Mouse (Mus musculus) limb, embryonic 11.5 days (tissue): Measurements from ENCODE around the gene Atxn7l1. TPM values are rescaled to one million over a fixed set of nuclear protein-coding genes. Genes with fewer than 3 reads are reported as not detected.

Experiments used
- ATAC-seq: fragments of 200-750 bp; cut with Nextera tagmentation; 2 replicates; pipeline ENCODE4 v1.8.0; 2017; ENCODE audit warnings: low read depth; ENCODE audit not compliant: insufficient number of reproducible peaks, low FRiP score, low TSS enrichment
- DNase-seq: peaks from one replicate; pipeline ENCODE4 v3.0.0-alpha.2; 2015; ENCODE audit warnings: low spot score
- H3K27ac ChIP-seq: fragments of 300-500 bp; sonication (generic); replicated peaks from 2 replicates; pipeline ENCODE4 v1.5.1; 2014; ENCODE audit warnings: low read depth, mild to moderate bottlenecking, low read length
- H3K27me3 ChIP-seq: fragments of 300-500 bp; sonication (generic); 2 replicates; pipeline ENCODE4 v1.6.1; 2014; ENCODE audit warnings: mild to moderate bottlenecking, low read length, mixed read lengths; ENCODE audit not compliant: control insufficient read depth, insufficient read depth
- H3K36me3 ChIP-seq: fragments of 300-500 bp; sonication (generic); 2 replicates; pipeline ENCODE4 v1.6.1; 2014; ENCODE audit warnings: mild to moderate bottlenecking, low read length, moderate library complexity, mixed read lengths; ENCODE audit not compliant: control insufficient read depth, insufficient read depth
- H3K4me1 ChIP-seq: fragments of 300-500 bp; sonication (generic); 2 replicates; pipeline ENCODE4 v1.6.1; 2014; ENCODE audit warnings: low read length, mixed read lengths; ENCODE audit not compliant: control insufficient read depth, insufficient read depth
- H3K4me2 ChIP-seq: fragments of 300-500 bp; sonication (generic); 2 replicates; pipeline ENCODE4 v1.6.1; 2014; ENCODE audit warnings: low read depth, mild to moderate bottlenecking, moderate library complexity; ENCODE audit not compliant: severe bottlenecking
- H3K4me3 ChIP-seq: fragments of 300-500 bp; sonication (generic); 2 replicates; pipeline ENCODE4 v1.5.1; 2014; ENCODE audit warnings: low read depth, low read length
- H3K9ac ChIP-seq: fragments of 300-500 bp; sonication (generic); 2 replicates; pipeline ENCODE4 v1.6.1; 2014; ENCODE audit warnings: mild to moderate bottlenecking, low read length
- H3K9me3 ChIP-seq: fragments of 300-500 bp; sonication (generic); 2 replicates; pipeline ENCODE4 v1.6.1; 2016; ENCODE audit warnings: low read length; ENCODE audit not compliant: control insufficient read depth
- WGBS: fragments of 180-500 bp; shearing (Covaris S2); extraction: QIAGEN DNeasy Blood & Tissue Kit; methylation state at CpG from one replicate; pipeline ENCODE4 v1.1.7; 2014; 5-methylcytosine and 5-hydroxymethylcytosine counted together
- polyA plus RNA-seq: library from polyadenylated mRNA; unstranded; fragments of >200 nt; fragmentation: Nextera tagmentation; extraction: Ambion mirVana; gene quantifications from 2 replicates; pipeline ENCODE4 v1.2.1, GENCODE M21; 2014

The Atxn7l1 gene
- polyA plus RNA-seq, 1 experiment from 2014 or later: 18.8 TPM

GRCm38 (mm10) chr12:33235314-33235713 is 87.8 kb downstream of the Atxn7l1 start:
- Histone ChIP-seq H3K9me3 (no peaks in the 10 kb centered on the region), H3K4me1 (no peaks in the 10 kb centered on the region; the same call in 1 of the 2 replicates), H3K27ac (no peak overlapping the region), H3K4me2 (no peak overlapping the region), H3K4me3 (no peak overlapping the region), H3K36me3 (no peaks in the 10 kb centered on the region), H3K9ac (no peak overlapping the region), H3K27me3 (no peaks in the 10 kb centered on the region)
- 79% methylated on average over 4 of the region's 4 CpGs for WGBS
- DNase-seq (no peak), ATAC-seq (no peak)

- Histone ChIP-seq H3K9me3 (no peaks in the 10 kb centered on the region), H3K9ac (no peak overlapping the region), H3K4me3 (no peak overlapping the region), H3K27me3 (no peaks in the 10 kb centered on the region), H3K4me1 (no peaks in the 10 kb centered on the region; the same call in 1 of the 2 replicates), H3K27ac (no peak overlapping the region), H3K4me2 (no peak overlapping the region), H3K36me3 (no peaks in the 10 kb centered on the region)
- DNase-seq (no peak), ATAC-seq (no peak)
- 54% methylated on average over 13 of the region's 13 CpGs for WGBS
Observed at GRCm38 (mm10) chr12:33235771-33236323, 88.4 kb downstream of the Atxn7l1 start.

- Histone ChIP-seq H3K4me3 (no peak overlapping the region), H3K9ac (no peak overlapping the region), H3K27me3 (no peaks in the 10 kb centered on the region), H3K27ac (no peak overlapping the region), H3K9me3 (no peaks in the 10 kb centered on the region), H3K4me1 (no peaks in the 10 kb centered on the region; the same call in 1 of the 2 replicates), H3K36me3 (no peaks in the 10 kb centered on the region), H3K4me2 (no peak overlapping the region)
- WGBS: 78% methylated on average over 11 of the region's 11 CpGs
- no peak for DNase-seq
- ATAC-seq: no peak
Observed at GRCm38 (mm10) chr12:33236344-33237049, 89.0 kb downstream of the Atxn7l1 start.

- H3K27me3 ChIP-seq: no peaks in the 10 kb centered on the region
- H3K4me1 ChIP-seq: no peaks in the 10 kb centered on the region; the same call in 1 of the 2 replicates
- H3K9ac ChIP-seq: no peak overlapping the region
- no peaks in the 10 kb centered on the region for H3K9me3 ChIP-seq
- ATAC-seq (no peak), DNase-seq (no peak)
- 86% methylated on average over 5 of the region's 5 CpGs for WGBS
- no peaks in the 10 kb centered on the region for H3K36me3 ChIP-seq
- H3K4me3 ChIP-seq: no peak overlapping the region
- no peak overlapping the region for H3K4me2 ChIP-seq
- H3K27ac ChIP-seq: no peak overlapping the region
Observed at GRCm38 (mm10) chr12:33237108-33237507, 89.6 kb downstream of the Atxn7l1 start.

- Histone ChIP-seq H3K4me1 (no peaks in the 10 kb centered on the region), H3K27ac (no peak overlapping the region), H3K4me2 (no peak overlapping the region), H3K9ac (no peak overlapping the region), H3K27me3 (no peaks in the 10 kb centered on the region), H3K36me3 (no peaks in the 10 kb centered on the region), H3K9me3 (no peaks in the 10 kb centered on the region), H3K4me3 (no peak overlapping the region)
- no peak for DNase-seq
- no peak for ATAC-seq
- WGBS: 86% methylated on average over 8 of the region's 8 CpGs
Observed at GRCm38 (mm10) chr12:33242679-33243078, 95.2 kb downstream of the Atxn7l1 start.

GRCm38 (mm10) chr12:33244132-33244875 is 96.8 kb downstream of the Atxn7l1 start:
- no peaks in the 10 kb centered on the region for H3K27me3 ChIP-seq
- DNase-seq (no peak), ATAC-seq (no peak)
- no peak overlapping the region for H3K27ac ChIP-seq
- H3K4me3 ChIP-seq: no peak overlapping the region
- no peak overlapping the region for H3K4me2 ChIP-seq
- H3K9me3 ChIP-seq: no peaks in the 10 kb centered on the region
- no peak overlapping the region for H3K9ac ChIP-seq
- no peaks in the 10 kb centered on the region for H3K36me3 ChIP-seq
- 80% methylated on average over 15 of the region's 15 CpGs for WGBS
- no peaks in the 10 kb centered on the region for H3K4me1 ChIP-seq

- Histone ChIP-seq H3K36me3 (peaks cover 2% of the 10 kb centered on the region; the same call in 1 of the 2 replicates), H3K4me3 (no peak overlapping the region), H3K27me3 (no peaks in the 10 kb centered on the region), H3K9ac (no peak overlapping the region), H3K4me1 (no peaks in the 10 kb centered on the region), H3K4me2 (no peak overlapping the region), H3K27ac (no peak overlapping the region), H3K9me3 (no peaks in the 10 kb centered on the region)
- DNase-seq (no peak), ATAC-seq (no peak)
- 81% methylated on average over 4 of the region's 4 CpGs for WGBS
Observed at GRCm38 (mm10) chr12:33245455-33245854, 98.0 kb downstream of the Atxn7l1 start.

GRCm38 (mm10) chr12:33246878-33247277 is 99.4 kb downstream of the Atxn7l1 start:
- ATAC-seq (no peak), DNase-seq (no peak)
- no peak overlapping the region for H3K27ac ChIP-seq
- WGBS: 80% methylated on average over 8 of the region's 8 CpGs
- H3K27me3 ChIP-seq: no peaks in the 10 kb centered on the region
- no peak overlapping the region for H3K4me2 ChIP-seq
- H3K4me3 ChIP-seq: no peak overlapping the region
- H3K9ac ChIP-seq: no peak overlapping the region
- H3K36me3 ChIP-seq: peaks cover 2% of the 10 kb centered on the region; the same call in 1 of the 2 replicates
- no peaks in the 10 kb centered on the region for H3K4me1 ChIP-seq
- H3K9me3 ChIP-seq: no peaks in the 10 kb centered on the region
